Mouse (Mus musculus) bone marrow, adult 2 months (tissue): ENCODE measurements around the gene Camta1.

Experiments used
- CTCF ChIP-seq: fragments of 200-500 bp; IDR thresholded peaks from 2 replicates; pipeline ENCODE4 v1.5.1; 2011; ENCODE audit warnings: low read length, control low read depth; ENCODE audit not compliant: control insufficient read depth, insufficient read depth
- POLR2A ChIP-seq: fragments of 200-500 bp; IDR thresholded peaks from 2 replicates; pipeline ENCODE4 v1.6.1; 2011; ENCODE audit warnings: low read depth, mild to moderate bottlenecking, control low read depth, low read length, borderline replicate concordance; ENCODE audit not compliant: control insufficient read depth

- TF ChIP-seq POLR2A (no peak), CTCF (no peak)
Measured at GRCm38 (mm10) chr4:151147541-151147940, 714.1 kb downstream of the Camta1 start.
